Mouse (Mus musculus): ENCODE measurements around the gene Th. TPM values are rescaled to one million over a fixed set of nuclear protein-coding genes. Genes with fewer than 3 reads are reported as not detected.

Gene Th
- total and polyA plus RNA-seq, 3 experiments = not detected

DNA sequence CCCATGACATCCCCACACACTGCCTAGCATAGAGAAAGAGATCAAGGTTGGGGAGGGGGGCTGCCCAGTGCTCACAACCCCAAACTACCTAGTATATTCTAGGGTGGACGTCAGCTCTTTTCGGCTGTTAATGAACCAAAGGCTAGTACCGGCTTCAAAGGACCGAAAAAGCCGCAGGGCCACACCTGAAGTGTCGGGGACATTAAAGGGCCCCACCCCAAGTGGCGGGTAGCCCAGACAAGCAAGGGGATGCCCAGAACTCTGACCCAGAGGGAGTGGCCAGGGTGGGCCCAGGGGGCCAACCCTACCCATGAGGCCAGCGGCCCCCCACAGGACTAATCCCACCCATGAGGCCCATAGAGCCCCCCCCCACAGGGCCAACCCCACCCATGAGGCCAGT, 3.6 kb downstream of the Th start:
- Histone ChIP-seq H3K4me3 (ENCODE audit: low read depth, low read length) (no peak overlapping the region), H3K9me3 (replicated peaks) (no peaks in the 10 kb centered on the region), H3K27me3 (ENCODE audit: insufficient read depth, low read length) (peaks cover 22% of the 10 kb centered on the region), H3K36me3 (replicated peaks) (no peaks in the 10 kb centered on the region), H3K4me1 (ENCODE audit: insufficient read depth, low read depth, low read length) (peaks cover 2% of the 10 kb centered on the region; the same call in 1 of the 2 replicates)
- TF ChIP-seq CTCF (IDR thresholded peaks at IDR 0.05; ENCODE audit: low read depth, low read length) = no peak
- TF ChIP-seq GATA2 (IDR thresholded peaks at IDR 0.05; ENCODE audit: borderline replicate concordance, low read depth, low read length) = no peak
- TF ChIP-seq GATA1 (IDR thresholded peaks at IDR 0.05; ENCODE audit: borderline replicate concordance, low read length) = no peak
- no peak for TF ChIP-seq TAL1 (conservative IDR thresholded peaks at IDR 0.05; ENCODE audit: low read depth, low read length)
- no peak for TF ChIP-seq POLR2AphosphoS5 (IDR thresholded peaks at IDR 0.05; ENCODE audit: insufficient replicate concordance, low read depth, low read length)
- no peak for ATAC-seq (ENCODE audit: extremely low read depth, insufficient number of reproducible peaks, low FRiP score, poor library complexity, severe bottlenecking)
- no peak for DNase-seq (ENCODE audit: low spot score)

DNA sequence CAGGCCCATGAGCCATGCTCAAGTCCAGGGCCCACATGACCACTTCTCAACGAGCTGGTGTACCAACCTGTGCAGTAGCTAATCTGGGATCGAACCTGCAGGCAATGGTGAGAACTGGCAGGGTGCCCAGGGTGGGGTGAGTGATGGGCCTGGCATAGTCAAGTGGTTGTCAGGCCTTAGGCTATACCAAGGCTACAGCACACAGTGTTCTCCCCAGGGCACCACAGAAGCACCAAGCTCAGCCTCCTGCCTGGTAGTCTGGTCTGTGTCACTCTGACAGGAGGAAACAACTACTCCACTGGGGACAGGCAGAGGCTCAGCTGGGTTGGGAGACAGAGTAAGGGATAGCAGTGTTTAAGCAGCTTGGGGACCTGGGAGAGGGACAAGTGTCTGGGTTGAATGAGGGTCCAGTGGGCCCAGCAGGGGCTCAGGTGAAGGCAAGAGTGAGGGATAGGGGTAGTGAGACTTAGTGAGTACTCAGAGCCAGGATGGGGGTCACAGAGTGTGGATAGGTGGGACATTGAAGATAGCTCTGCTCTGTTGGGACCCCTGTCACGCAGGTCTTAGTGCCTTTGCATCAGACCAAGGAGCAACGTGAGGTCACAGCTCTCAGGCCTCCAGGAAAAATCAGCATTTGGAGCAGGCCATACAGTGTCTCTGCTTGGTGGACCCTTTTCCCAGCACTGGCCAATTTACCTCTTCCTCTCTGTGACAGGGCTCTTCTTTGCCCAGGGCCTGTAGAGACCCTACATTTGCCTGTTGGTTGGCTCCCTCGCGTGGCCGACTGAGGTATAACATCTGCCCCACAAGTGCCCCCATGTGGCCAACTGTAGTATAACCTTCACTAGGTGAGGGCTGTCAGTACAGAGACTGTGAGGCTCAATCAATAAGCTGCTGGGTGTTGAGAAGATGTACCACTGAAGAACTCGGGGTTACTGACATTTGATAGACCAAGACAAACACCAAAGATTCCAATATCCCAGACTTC, 12.0 kb downstream of the Th start:
- no peaks in the 10 kb centered on the region for H3K36me3 ChIP-seq (replicated peaks)
- H3K9me3 ChIP-seq (replicated peaks) = no peaks in the 10 kb centered on the region
- H3K4me3 ChIP-seq (ENCODE audit: low read depth, low read length) = no peak overlapping the region
- ATAC-seq (ENCODE audit: extremely low read depth, insufficient number of reproducible peaks, low FRiP score, poor library complexity, severe bottlenecking) (peak; percentile 68), DNase-seq (ENCODE audit: low spot score) (peak; percentile 59)
- TF ChIP-seq CTCF (IDR thresholded peaks at IDR 0.05; ENCODE audit: low read depth, low read length) (peak; percentile 98), GATA2 (IDR thresholded peaks at IDR 0.05; ENCODE audit: borderline replicate concordance, low read depth, low read length) (no peak), TAL1 (conservative IDR thresholded peaks at IDR 0.05; ENCODE audit: low read depth, low read length) (no peak)
- H3K27me3 ChIP-seq (ENCODE audit: insufficient read depth, low read length) = peaks cover 18% of the 10 kb centered on the region
- H3K4me1 ChIP-seq (ENCODE audit: insufficient read depth, low read depth, low read length) = peaks cover 2% of the 10 kb centered on the region; the same call in 1 of the 2 replicates

DNA sequence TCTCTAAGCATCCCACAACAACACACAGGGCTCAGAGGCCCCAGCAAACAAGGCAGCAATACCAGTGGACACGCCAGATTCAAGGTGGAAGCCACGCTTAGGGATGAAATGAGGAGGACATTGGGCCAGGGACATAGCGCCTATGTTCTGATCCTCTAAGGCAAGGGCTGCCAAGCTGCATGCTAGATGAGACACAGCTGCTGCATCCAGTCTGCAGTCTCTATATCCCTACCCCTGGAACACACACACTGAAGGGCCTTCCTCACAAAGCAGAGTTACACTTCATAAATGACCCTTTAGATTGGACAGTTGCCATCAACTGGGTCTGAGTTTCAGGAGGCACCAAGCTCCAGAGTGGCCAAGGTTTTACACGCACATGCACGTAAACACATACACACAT, 13.3 kb downstream of the Th start:
- ATAC-seq (ENCODE audit: extremely low read depth, insufficient number of reproducible peaks, low FRiP score, poor library complexity, severe bottlenecking) (no peak), DNase-seq (ENCODE audit: low spot score) (no peak)
- H3K4me3 ChIP-seq (ENCODE audit: low read depth, low read length) = no peak overlapping the region
- 0 out of 2 replicates have a peak, but pooled peaks cover under 1% of the 10 kb centered on the region for H3K4me1 ChIP-seq (ENCODE audit: insufficient read depth, low read depth, low read length)
- no peak for TF ChIP-seq TAL1 (conservative IDR thresholded peaks at IDR 0.05; ENCODE audit: low read depth, low read length)
- TF ChIP-seq GATA1 (IDR thresholded peaks at IDR 0.05; ENCODE audit: borderline replicate concordance, low read length) = no peak
- TF ChIP-seq GATA2 (IDR thresholded peaks at IDR 0.05; ENCODE audit: borderline replicate concordance, low read depth, low read length) = no peak
- no peak for TF ChIP-seq CTCF (IDR thresholded peaks at IDR 0.05; ENCODE audit: low read depth, low read length)
- TF ChIP-seq POLR2AphosphoS5 (IDR thresholded peaks at IDR 0.05; ENCODE audit: insufficient replicate concordance, low read depth, low read length) = no peak
- H3K9me3 ChIP-seq (replicated peaks) = no peaks in the 10 kb centered on the region
- H3K27me3 ChIP-seq (ENCODE audit: insufficient read depth, low read length) = peaks cover 21% of the 10 kb centered on the region
- no peaks in the 10 kb centered on the region for H3K36me3 ChIP-seq (replicated peaks)

DNA sequence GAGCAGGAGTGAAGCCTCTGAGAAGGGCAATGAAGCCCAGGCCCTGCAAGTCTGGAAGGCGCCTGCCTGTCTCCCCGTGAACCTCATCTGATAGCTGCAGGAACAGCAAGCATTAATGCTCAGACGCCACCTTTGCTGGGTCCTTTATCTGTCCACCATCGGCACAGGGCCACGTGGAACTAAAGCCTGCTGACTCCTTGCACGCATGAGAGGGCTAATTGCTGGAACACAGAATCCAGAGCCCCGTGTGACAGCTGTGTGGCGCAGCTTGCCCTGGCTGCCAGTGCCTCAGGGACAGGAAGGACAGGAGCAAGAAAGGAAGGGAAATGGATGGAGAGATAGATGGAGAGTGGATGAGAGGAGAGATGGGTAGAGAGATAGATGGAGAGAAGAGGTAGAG, 14.8 kb downstream of the Th start:
- no peak for TF ChIP-seq CTCF (IDR thresholded peaks at IDR 0.05; ENCODE audit: low read depth, low read length)
- TF ChIP-seq GATA1 (IDR thresholded peaks at IDR 0.05; ENCODE audit: borderline replicate concordance, low read length) = no peak
- TF ChIP-seq TAL1 (conservative IDR thresholded peaks at IDR 0.05; ENCODE audit: low read depth, low read length) = no peak
- no peak for TF ChIP-seq POLR2AphosphoS5 (IDR thresholded peaks at IDR 0.05; ENCODE audit: insufficient replicate concordance, low read depth, low read length)
- TF ChIP-seq GATA2 (IDR thresholded peaks at IDR 0.05; ENCODE audit: borderline replicate concordance, low read depth, low read length) = no peak
- DNase-seq (ENCODE audit: low spot score) (no peak), ATAC-seq (ENCODE audit: extremely low read depth, insufficient number of reproducible peaks, low FRiP score, poor library complexity, severe bottlenecking) (no peak)
- Histone ChIP-seq H3K36me3 (replicated peaks) (no peaks in the 10 kb centered on the region), H3K4me1 (ENCODE audit: insufficient read depth, low read depth, low read length) (no peaks in the 10 kb centered on the region), H3K27me3 (ENCODE audit: insufficient read depth, low read length) (peaks cover 27% of the 10 kb centered on the region), H3K9me3 (replicated peaks) (no peaks in the 10 kb centered on the region), H3K4me3 (ENCODE audit: low read depth, low read length) (no peak overlapping the region)

DNA sequence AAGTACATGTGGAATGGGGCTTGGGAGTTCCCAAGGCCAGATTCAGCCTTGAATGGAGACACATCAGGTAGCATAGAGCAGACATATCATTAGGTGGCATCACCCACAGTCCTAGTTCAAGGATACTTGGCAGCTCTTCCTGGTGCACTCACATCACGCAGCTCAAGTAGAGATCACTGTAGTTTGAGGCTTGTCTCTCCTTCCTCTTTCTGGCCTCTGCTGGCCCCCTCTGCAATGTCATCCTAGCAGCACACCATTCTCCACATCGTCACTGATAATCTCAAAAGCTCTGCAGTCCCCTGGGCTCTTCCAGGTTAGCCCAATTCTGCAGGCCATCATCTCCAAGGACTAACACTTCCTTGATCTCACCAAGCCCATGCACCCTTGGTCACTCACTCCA, 19.2 kb downstream of the Th start:
- Histone ChIP-seq H3K4me3 (ENCODE audit: low read depth, low read length) (no peak overlapping the region), H3K36me3 (replicated peaks) (no peaks in the 10 kb centered on the region), H3K9me3 (replicated peaks) (no peaks in the 10 kb centered on the region), H3K27me3 (ENCODE audit: insufficient read depth, low read length) (peaks cover 36% of the 10 kb centered on the region), H3K4me1 (ENCODE audit: insufficient read depth, low read depth, low read length) (no peaks in the 10 kb centered on the region)
- ATAC-seq (ENCODE audit: extremely low read depth, insufficient number of reproducible peaks, low FRiP score, poor library complexity, severe bottlenecking) = no peak
- TF ChIP-seq CTCF (IDR thresholded peaks at IDR 0.05; ENCODE audit: low read depth, low read length) (no peak), GATA2 (IDR thresholded peaks at IDR 0.05; ENCODE audit: borderline replicate concordance, low read depth, low read length) (no peak), TAL1 (conservative IDR thresholded peaks at IDR 0.05; ENCODE audit: low read depth, low read length) (no peak), POLR2AphosphoS5 (IDR thresholded peaks at IDR 0.05; ENCODE audit: insufficient replicate concordance, low read depth, low read length) (no peak), GATA1 (IDR thresholded peaks at IDR 0.05; ENCODE audit: borderline replicate concordance, low read length) (no peak)
- DNase-seq (ENCODE audit: low spot score) = no peak

DNA sequence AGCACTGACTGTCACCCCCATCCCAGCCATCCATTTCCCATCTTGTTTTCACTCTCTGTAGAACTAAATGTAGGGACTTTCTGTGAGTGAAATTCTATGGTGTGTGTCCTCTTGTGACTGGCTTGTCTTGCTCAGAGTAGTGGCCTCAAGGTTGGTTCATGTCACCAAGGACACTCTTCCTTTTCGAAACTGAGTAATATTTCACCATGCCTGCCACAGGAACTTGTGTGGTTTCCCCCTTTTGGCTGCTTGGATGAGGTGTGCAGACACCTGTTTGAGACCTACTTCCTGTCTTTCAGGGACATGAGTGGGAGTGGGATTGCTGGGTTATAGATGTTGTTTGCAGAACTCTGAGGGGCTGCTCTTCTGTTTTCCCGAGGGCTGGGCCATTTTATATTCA, 20.8 kb downstream of the Th start:
- DNase-seq (ENCODE audit: low spot score) (no peak), ATAC-seq (ENCODE audit: extremely low read depth, insufficient number of reproducible peaks, low FRiP score, poor library complexity, severe bottlenecking) (no peak)
- H3K27me3 ChIP-seq (ENCODE audit: insufficient read depth, low read length) = peaks cover 29% of the 10 kb centered on the region
- no peak for TF ChIP-seq TAL1 (conservative IDR thresholded peaks at IDR 0.05; ENCODE audit: low read depth, low read length)
- no peak; the same call in 1 of the 2 replicates for TF ChIP-seq CTCF (IDR thresholded peaks at IDR 0.05; ENCODE audit: low read depth, low read length)
- TF ChIP-seq POLR2AphosphoS5 (IDR thresholded peaks at IDR 0.05; ENCODE audit: insufficient replicate concordance, low read depth, low read length) = no peak
- no peak for TF ChIP-seq GATA2 (IDR thresholded peaks at IDR 0.05; ENCODE audit: borderline replicate concordance, low read depth, low read length)
- TF ChIP-seq GATA1 (IDR thresholded peaks at IDR 0.05; ENCODE audit: borderline replicate concordance, low read length) = no peak
- no peaks in the 10 kb centered on the region for H3K4me1 ChIP-seq (ENCODE audit: insufficient read depth, low read depth, low read length)
- no peaks in the 10 kb centered on the region for H3K9me3 ChIP-seq (replicated peaks)
- no peaks in the 10 kb centered on the region for H3K36me3 ChIP-seq (replicated peaks)
- H3K4me3 ChIP-seq (ENCODE audit: low read depth, low read length) = no peak overlapping the region

Data from G1E (cell line).